Mouse (Mus musculus) hindbrain, embryonic 15.5 days (tissue): ENCODE measurements around the gene Tbc1d22a. TPM values are rescaled to one million over a fixed set of nuclear protein-coding genes. Genes with fewer than 3 reads are reported as not detected.

Experiments
- ATAC-seq: fragments of 200-750 bp; cut with Nextera tagmentation; 2 replicates; pipeline ENCODE4 v1.8.0; 2017; ENCODE audit warnings: low read depth, moderate number of reproducible peaks, moderate TSS enrichment; ENCODE audit not compliant: low FRiP score
- H3K27ac ChIP-seq: fragments of 300-500 bp; sonication (generic); replicated peaks from 2 replicates; pipeline ENCODE4 v1.5.1; 2015; ENCODE audit warnings: mild to moderate bottlenecking, inconsistent platforms
- H3K27me3 ChIP-seq: fragments of 300-500 bp; sonication (generic); 2 replicates; pipeline ENCODE4 v1.6.1; 2015; ENCODE audit warnings: control low read depth, inconsistent platforms
- H3K36me3 ChIP-seq: fragments of 300-500 bp; sonication (generic); 2 replicates; pipeline ENCODE4 v1.6.1; 2015; ENCODE audit warnings: control low read depth, inconsistent platforms
- H3K4me1 ChIP-seq: fragments of 300-500 bp; sonication (generic); replicated peaks from 2 replicates; pipeline ENCODE4 v1.6.1; 2015; ENCODE audit warnings: control low read depth, inconsistent platforms
- H3K4me2 ChIP-seq: fragments of 300-500 bp; sonication (generic); 2 replicates; pipeline ENCODE4 v1.6.1; 2015; ENCODE audit warnings: moderate library complexity, mild to moderate bottlenecking, inconsistent platforms
- H3K4me3 ChIP-seq: fragments of 300-500 bp; sonication (generic); 2 replicates; pipeline ENCODE4 v1.5.1; 2015; ENCODE audit warnings: mild to moderate bottlenecking, inconsistent platforms
- H3K9ac ChIP-seq: fragments of 300-500 bp; sonication (generic); 2 replicates; pipeline ENCODE4 v1.6.1; 2015; ENCODE audit warnings: inconsistent platforms
- H3K9me3 ChIP-seq: fragments of 300-500 bp; sonication (generic); 2 replicates; pipeline ENCODE4 v1.6.1; 2016; ENCODE audit warnings: control low read depth, inconsistent platforms
- WGBS: fragments of 180-500 bp; shearing (Covaris S2); methylation state at CpG from one replicate; pipeline ENCODE4 v1.1.7; 2015; 5-methylcytosine and 5-hydroxymethylcytosine counted together
- polyA plus RNA-seq: library from polyadenylated mRNA; unstranded; fragments of >200 nt; fragmentation: Nextera tagmentation; extraction: Ambion mirVana; gene quantifications from 2 replicates; pipeline ENCODE4 v1.2.1, GENCODE M21; 2015

The Tbc1d22a gene
- polyA plus RNA-seq, 1 experiment from 2014 or later = 13.2 TPM

GRCm38 (mm10) chr15:86471136-86471535 is 256.9 kb downstream of the Tbc1d22a start:
- 72% methylated on average over 7 of the region's 7 CpGs for WGBS
- no peak for ATAC-seq
- no peak overlapping the region for H3K27ac ChIP-seq
- no peak overlapping the region for H3K4me3 ChIP-seq
- no peaks in the 10 kb centered on the region for H3K36me3 ChIP-seq
- 0 out of 2 replicates have a peak, but pooled peaks cover 3% of the 10 kb centered on the region for H3K4me1 ChIP-seq
- H3K9me3 ChIP-seq = peaks cover 5% of the 10 kb centered on the region; the same call in 1 of the 2 replicates
- H3K9ac ChIP-seq = no peak overlapping the region
- no peaks in the 10 kb centered on the region for H3K27me3 ChIP-seq
- no peak overlapping the region for H3K4me2 ChIP-seq

- ATAC-seq = no peak
- 67% methylated on average over 11 of the region's 11 CpGs for WGBS
- no peak overlapping the region for H3K9ac ChIP-seq
- H3K9me3 ChIP-seq = peaks cover 5% of the 10 kb centered on the region; the same call in 1 of the 2 replicates
- peaks cover 23% of the 10 kb centered on the region for H3K4me1 ChIP-seq
- H3K27ac ChIP-seq = no peak overlapping the region
- no peaks in the 10 kb centered on the region for H3K27me3 ChIP-seq
- H3K4me2 ChIP-seq = no peak overlapping the region
- no peak overlapping the region for H3K4me3 ChIP-seq
- H3K36me3 ChIP-seq = no peaks in the 10 kb centered on the region
These were observed 259.2 kb downstream of the Tbc1d22a start for GRCm38 (mm10) chr15:86473473-86473872.

GRCm38 (mm10) chr15:86474951-86475350 is 260.7 kb downstream of the Tbc1d22a start:
- H3K4me3 ChIP-seq = no peak overlapping the region
- peaks cover 31% of the 10 kb centered on the region for H3K4me1 ChIP-seq
- no peaks in the 10 kb centered on the region for H3K36me3 ChIP-seq
- 50% methylated on average over 5 of the region's 5 CpGs for WGBS
- no peak overlapping the region for H3K4me2 ChIP-seq
- no peak for ATAC-seq
- no peak overlapping the region for H3K9ac ChIP-seq
- no peaks in the 10 kb centered on the region for H3K9me3 ChIP-seq
- H3K27me3 ChIP-seq = no peaks in the 10 kb centered on the region
- H3K27ac ChIP-seq = no peak overlapping the region

- no peak for ATAC-seq
- H3K9ac ChIP-seq = no peak overlapping the region
- H3K4me1 ChIP-seq = peaks cover 31% of the 10 kb centered on the region
- no peak overlapping the region for H3K4me2 ChIP-seq
- H3K9me3 ChIP-seq = no peaks in the 10 kb centered on the region
- WGBS = 58% methylated on average over 6 of the region's 6 CpGs
- H3K36me3 ChIP-seq = no peaks in the 10 kb centered on the region
- no peak overlapping the region for H3K4me3 ChIP-seq
- H3K27ac ChIP-seq = no peak overlapping the region
- no peaks in the 10 kb centered on the region for H3K27me3 ChIP-seq
These were observed 262.2 kb downstream of the Tbc1d22a start for GRCm38 (mm10) chr15:86476483-86476882.

- no peak overlapping the region for H3K4me3 ChIP-seq
- no peaks in the 10 kb centered on the region for H3K27me3 ChIP-seq
- no peak for ATAC-seq
- WGBS = 41% methylated on average over 6 of the region's 6 CpGs
- no peak overlapping the region for H3K4me2 ChIP-seq
- H3K9me3 ChIP-seq = no peaks in the 10 kb centered on the region
- peaks cover 31% of the 10 kb centered on the region for H3K4me1 ChIP-seq
- H3K9ac ChIP-seq = no peak overlapping the region
- no peaks in the 10 kb centered on the region for H3K36me3 ChIP-seq
- H3K27ac ChIP-seq = no peak overlapping the region
These were observed 262.8 kb downstream of the Tbc1d22a start for GRCm38 (mm10) chr15:86477032-86477431.

- H3K9me3 ChIP-seq = no peaks in the 10 kb centered on the region
- H3K27ac ChIP-seq = no peak overlapping the region
- H3K4me2 ChIP-seq = no peak overlapping the region
- H3K27me3 ChIP-seq = no peaks in the 10 kb centered on the region
- H3K36me3 ChIP-seq = no peaks in the 10 kb centered on the region
- ATAC-seq = no peak
- H3K4me1 ChIP-seq = peaks cover 31% of the 10 kb centered on the region
- H3K4me3 ChIP-seq = no peak overlapping the region
- H3K9ac ChIP-seq = no peak overlapping the region
These were observed 263.3 kb downstream of the Tbc1d22a start for GRCm38 (mm10) chr15:86477471-86477992.

- H3K27me3 ChIP-seq = no peaks in the 10 kb centered on the region
- no peak overlapping the region for H3K9ac ChIP-seq
- no peak overlapping the region for H3K4me3 ChIP-seq
- H3K27ac ChIP-seq = 0 out of 2 replicates have a peak overlapping the region, but pooled peaks have one; percentile 30
- H3K36me3 ChIP-seq = no peaks in the 10 kb centered on the region
- WGBS = 49% methylated on average over 13 of the region's 13 CpGs
- peaks cover 31% of the 10 kb centered on the region for H3K4me1 ChIP-seq
- no peaks in the 10 kb centered on the region for H3K9me3 ChIP-seq
- ATAC-seq = no peak
- no peak overlapping the region for H3K4me2 ChIP-seq
These were observed 264.6 kb downstream of the Tbc1d22a start for GRCm38 (mm10) chr15:86478685-86479502.

- Histone ChIP-seq H3K27me3 (no peaks in the 10 kb centered on the region), H3K4me3 (no peak overlapping the region), H3K9me3 (no peaks in the 10 kb centered on the region), H3K4me2 (no peak overlapping the region), H3K9ac (no peak overlapping the region), H3K4me1 (peaks cover 32% of the 10 kb centered on the region), H3K27ac (no peak overlapping the region), H3K36me3 (no peaks in the 10 kb centered on the region)
- WGBS = 73% methylated on average over 5 of the region's 5 CpGs
- no peak for ATAC-seq
These were observed 268.1 kb downstream of the Tbc1d22a start for GRCm38 (mm10) chr15:86482362-86482761.

GRCm38 (mm10) chr15:86485815-86486214 is 271.6 kb downstream of the Tbc1d22a start:
- no peak overlapping the region for H3K4me2 ChIP-seq
- no peak overlapping the region for H3K4me3 ChIP-seq
- no peaks in the 10 kb centered on the region for H3K36me3 ChIP-seq
- H3K4me1 ChIP-seq = peaks cover 28% of the 10 kb centered on the region
- no peak overlapping the region for H3K9ac ChIP-seq
- WGBS = 83% methylated on average over 6 of the region's 6 CpGs
- no peaks in the 10 kb centered on the region for H3K9me3 ChIP-seq
- no peaks in the 10 kb centered on the region for H3K27me3 ChIP-seq
- ATAC-seq = no peak
- H3K27ac ChIP-seq = no peak overlapping the region

GRCm38 (mm10) chr15:86487359-86487758 is 273.1 kb downstream of the Tbc1d22a start:
- Histone ChIP-seq H3K4me3 (no peak overlapping the region), H3K9ac (no peak overlapping the region), H3K9me3 (no peaks in the 10 kb centered on the region), H3K4me1 (peaks cover 35% of the 10 kb centered on the region), H3K27ac (no peak overlapping the region), H3K36me3 (no peaks in the 10 kb centered on the region), H3K4me2 (no peak overlapping the region), H3K27me3 (no peaks in the 10 kb centered on the region)
- WGBS = 51% methylated on average over 5 of the region's 5 CpGs
- no peak for ATAC-seq

- H3K4me1 ChIP-seq = peaks cover 33% of the 10 kb centered on the region
- WGBS = 90% methylated on average over 12 of the region's 12 CpGs
- no peak for ATAC-seq
These were observed 277.3 kb downstream of the Tbc1d22a start for GRCm38 (mm10) chr15:86491434-86492099.

GRCm38 (mm10) chr15:86492636-86493035 is 278.4 kb downstream of the Tbc1d22a start:
- Histone ChIP-seq H3K9me3 (no peaks in the 10 kb centered on the region), H3K27ac (no peak overlapping the region), H3K4me2 (no peak overlapping the region), H3K4me1 (peaks cover 22% of the 10 kb centered on the region), H3K27me3 (no peaks in the 10 kb centered on the region), H3K36me3 (no peaks in the 10 kb centered on the region), H3K9ac (no peak overlapping the region), H3K4me3 (no peak overlapping the region)
- WGBS = 73% methylated on average over 5 of the region's 5 CpGs
- no peak for ATAC-seq

More at GRCm38 (mm10) chr15:86491434-86492099, 277.3 kb downstream of the Tbc1d22a start:
- no peak overlapping the region for H3K27ac ChIP-seq
- no peak overlapping the region for H3K4me2 ChIP-seq
- H3K27me3 ChIP-seq = no peaks in the 10 kb centered on the region
- H3K9ac ChIP-seq = no peak overlapping the region
- no peaks in the 10 kb centered on the region for H3K9me3 ChIP-seq
- H3K4me3 ChIP-seq = no peak overlapping the region
- no peaks in the 10 kb centered on the region for H3K36me3 ChIP-seq
